Mouse (Mus musculus) liver, embryonic 15.5 days (tissue): ENCODE data around the gene Slc37a1. TPM values are rescaled to one million over a fixed set of nuclear protein-coding genes. Genes with fewer than 3 reads are reported as not detected.

Experiments used
- ATAC-seq: fragments of 200-750 bp; cut with Nextera tagmentation; 2 replicates; pipeline ENCODE4 v1.8.0; 2017; ENCODE audit warnings: moderate number of reproducible peaks, mild to moderate bottlenecking, moderate library complexity; ENCODE audit not compliant: insufficient read depth
- H3K27ac ChIP-seq: fragments of 300-500 bp; sonication (generic); replicated peaks from 2 replicates; pipeline ENCODE4 v1.5.1; 2015; ENCODE audit warnings: mild to moderate bottlenecking, inconsistent platforms
- H3K27me3 ChIP-seq: fragments of 300-500 bp; sonication (generic); 2 replicates; pipeline ENCODE4 v1.6.1; 2015; ENCODE audit warnings: mild to moderate bottlenecking, inconsistent platforms
- H3K36me3 ChIP-seq: fragments of 300-500 bp; sonication (generic); replicated peaks from 2 replicates; pipeline ENCODE4 v1.6.1; 2015; ENCODE audit warnings: moderate library complexity, mild to moderate bottlenecking, inconsistent platforms
- H3K4me1 ChIP-seq: fragments of 300-500 bp; sonication (generic); replicated peaks from 2 replicates; pipeline ENCODE4 v1.6.1; 2015; ENCODE audit warnings: inconsistent platforms
- H3K4me2 ChIP-seq: fragments of 300-500 bp; sonication (generic); 2 replicates; pipeline ENCODE4 v1.6.1; 2015; ENCODE audit warnings: moderate library complexity, mild to moderate bottlenecking, inconsistent platforms
- H3K4me3 ChIP-seq: fragments of 300-500 bp; sonication (generic); replicated peaks from 2 replicates; pipeline ENCODE4 v1.5.1; 2015; ENCODE audit warnings: mild to moderate bottlenecking, inconsistent platforms
- H3K9ac ChIP-seq: fragments of 300-500 bp; sonication (generic); 2 replicates; pipeline ENCODE4 v1.6.1; 2015; ENCODE audit warnings: moderate library complexity, mild to moderate bottlenecking, inconsistent platforms
- H3K9me3 ChIP-seq: fragments of 300-500 bp; sonication (generic); replicated peaks from 2 replicates; pipeline ENCODE4 v1.6.1; 2016; ENCODE audit warnings: inconsistent platforms
- WGBS: fragments of 180-500 bp; shearing (Covaris S2); methylation state at CpG from one replicate; pipeline ENCODE4 v1.1.7; 2015; ENCODE audit warnings: mixed read lengths; ENCODE audit not compliant: insufficient replicate concordance; 5-methylcytosine and 5-hydroxymethylcytosine counted together
- polyA plus RNA-seq: library from polyadenylated mRNA; unstranded; fragments of >200 nt; fragmentation: Nextera tagmentation; extraction: Ambion mirVana; gene quantifications from 2 replicates; pipeline ENCODE4 v1.2.1, GENCODE M21; 2015

Slc37a1 gene
- polyA plus RNA-seq, 1 experiment from 2014 or later, result 2.9 TPM

- Histone ChIP-seq H3K27ac (no peak overlapping the region), H3K36me3 (no peaks in the 10 kb centered on the region), H3K4me3 (no peak overlapping the region), H3K4me2 (no peak overlapping the region), H3K27me3 (peaks cover 9% of the 10 kb centered on the region; the same call in 1 of the 2 replicates), H3K9ac (no peak overlapping the region), H3K4me1 (peaks cover 16% of the 10 kb centered on the region; the same call in 1 of the 2 replicates), H3K9me3 (no peaks in the 10 kb centered on the region)
- WGBS, result 65% methylated on average over 4 of the region's 4 CpGs
- ATAC-seq, result no peak
Observed at GRCm38 (mm10) chr17:31277931-31278330, 8.7 kb upstream of the Slc37a1 start.

GRCm38 (mm10) chr17:31279541-31279940 lies 7.1 kb upstream of the Slc37a1 start:
- WGBS, result 40% methylated on average over 9 of the region's 9 CpGs
- H3K36me3 ChIP-seq, result no peaks in the 10 kb centered on the region
- H3K4me3 ChIP-seq, result no peak overlapping the region
- no peaks in the 10 kb centered on the region for H3K9me3 ChIP-seq
- no peak overlapping the region for H3K9ac ChIP-seq
- H3K4me1 ChIP-seq, result peaks cover 16% of the 10 kb centered on the region; the same call in 1 of the 2 replicates
- H3K27ac ChIP-seq, result no peak overlapping the region
- no peak overlapping the region for H3K4me2 ChIP-seq
- H3K27me3 ChIP-seq, result peaks cover 9% of the 10 kb centered on the region; the same call in 1 of the 2 replicates
- ATAC-seq, result no peak

- H3K4me1 ChIP-seq, result peaks cover 16% of the 10 kb centered on the region; the same call in 1 of the 2 replicates
- H3K27me3 ChIP-seq, result peaks cover 9% of the 10 kb centered on the region; the same call in 1 of the 2 replicates
- no peak for ATAC-seq
- WGBS, result 11% methylated on average over 6 of the region's 6 CpGs
- H3K4me2 ChIP-seq, result no peak overlapping the region
- no peaks in the 10 kb centered on the region for H3K9me3 ChIP-seq
- H3K4me3 ChIP-seq, result no peak overlapping the region
- H3K27ac ChIP-seq, result no peak overlapping the region
- no peaks in the 10 kb centered on the region for H3K36me3 ChIP-seq
- no peak overlapping the region for H3K9ac ChIP-seq
Observed at GRCm38 (mm10) chr17:31280269-31280668, 6.3 kb upstream of the Slc37a1 start.

GRCm38 (mm10) chr17:31281830-31282686 lies 4.5 kb upstream of the Slc37a1 start:
- no peaks in the 10 kb centered on the region for H3K9me3 ChIP-seq
- H3K4me1 ChIP-seq, result peaks cover 14% of the 10 kb centered on the region; the same call in 1 of the 2 replicates
- no peak overlapping the region for H3K4me2 ChIP-seq
- no peaks in the 10 kb centered on the region for H3K36me3 ChIP-seq
- no peak overlapping the region for H3K9ac ChIP-seq
- WGBS, result 45% methylated on average over 19 of the region's 19 CpGs
- H3K27ac ChIP-seq, result no peak overlapping the region
- H3K4me3 ChIP-seq, result no peak overlapping the region
- no peaks in the 10 kb centered on the region for H3K27me3 ChIP-seq
- ATAC-seq, result no peak

GRCm38 (mm10) chr17:31282687-31283053 lies 3.9 kb upstream of the Slc37a1 start:
- H3K36me3 ChIP-seq, result no peaks in the 10 kb centered on the region
- H3K27ac ChIP-seq, result no peak overlapping the region
- H3K4me3 ChIP-seq, result no peak overlapping the region
- H3K4me2 ChIP-seq, result no peak overlapping the region
- WGBS, result 36% methylated on average over 7 of the region's 7 CpGs
- no peaks in the 10 kb centered on the region for H3K27me3 ChIP-seq
- H3K9me3 ChIP-seq, result no peaks in the 10 kb centered on the region
- H3K9ac ChIP-seq, result no peak overlapping the region
- 0 out of 2 replicates have a peak, but pooled peaks cover 8% of the 10 kb centered on the region for H3K4me1 ChIP-seq
- ATAC-seq, result no peak

GRCm38 (mm10) chr17:31285867-31286266 lies 725 bp upstream of the Slc37a1 start:
- 52% methylated on average over 2 of the region's 2 CpGs for WGBS

GRCm38 (mm10) chr17:31287216-31287615 lies 624 bp downstream of the Slc37a1 start:
- H3K27me3 ChIP-seq, result no peaks in the 10 kb centered on the region
- 0 out of 2 replicates have a peak, but pooled peaks cover 4% of the 10 kb centered on the region for H3K4me1 ChIP-seq
- no peak overlapping the region for H3K9ac ChIP-seq
- ATAC-seq, result no peak
- WGBS, result 60% methylated on average over 3 of the region's 3 CpGs
- H3K27ac ChIP-seq, result no peak overlapping the region
- H3K9me3 ChIP-seq, result no peaks in the 10 kb centered on the region
- H3K36me3 ChIP-seq, result no peaks in the 10 kb centered on the region
- H3K4me3 ChIP-seq, result no peak overlapping the region
- no peak overlapping the region for H3K4me2 ChIP-seq

More at GRCm38 (mm10) chr17:31285867-31286266, 725 bp upstream of the Slc37a1 start:
- Histone ChIP-seq H3K9me3 (no peaks in the 10 kb centered on the region), H3K4me2 (no peak overlapping the region), H3K4me1 (0 out of 2 replicates have a peak, but pooled peaks cover 4% of the 10 kb centered on the region), H3K36me3 (no peaks in the 10 kb centered on the region), H3K27me3 (no peaks in the 10 kb centered on the region), H3K4me3 (no peak overlapping the region), H3K27ac (no peak overlapping the region), H3K9ac (no peak overlapping the region)
- no peak for ATAC-seq

- no peak overlapping the region for H3K4me3 ChIP-seq
- no peaks in the 10 kb centered on the region for H3K9me3 ChIP-seq
- H3K27ac ChIP-seq, result no peak overlapping the region
- WGBS, result 31% methylated on average over 7 of the region's 7 CpGs
- H3K9ac ChIP-seq, result no peak overlapping the region
- ATAC-seq, result no peak
- no peaks in the 10 kb centered on the region for H3K36me3 ChIP-seq
- H3K4me1 ChIP-seq, result 0 out of 2 replicates have a peak, but pooled peaks cover 4% of the 10 kb centered on the region
- H3K27me3 ChIP-seq, result no peaks in the 10 kb centered on the region
- no peak overlapping the region for H3K4me2 ChIP-seq
Observed at GRCm38 (mm10) chr17:31288999-31289726, 2.6 kb downstream of the Slc37a1 start.

- H3K4me1 ChIP-seq, result peaks cover 12% of the 10 kb centered on the region
- no peak overlapping the region for H3K9ac ChIP-seq
- H3K9me3 ChIP-seq, result no peaks in the 10 kb centered on the region
- no peak for ATAC-seq
- H3K36me3 ChIP-seq, result no peaks in the 10 kb centered on the region
- no peak overlapping the region for H3K4me2 ChIP-seq
- no peak overlapping the region for H3K27ac ChIP-seq
- H3K27me3 ChIP-seq, result no peaks in the 10 kb centered on the region; the same call in 1 of the 2 replicates
- H3K4me3 ChIP-seq, result no peak overlapping the region
Observed at GRCm38 (mm10) chr17:31290311-31290710, 3.7 kb downstream of the Slc37a1 start.

GRCm38 (mm10) chr17:31290859-31291258 lies 4.3 kb downstream of the Slc37a1 start:
- H3K4me3 ChIP-seq, result no peak overlapping the region
- ATAC-seq, result no peak
- no peak overlapping the region for H3K9ac ChIP-seq
- peaks cover 4% of the 10 kb centered on the region; the same call in 1 of the 2 replicates for H3K27me3 ChIP-seq
- WGBS, result 26% methylated on average over 6 of the region's 6 CpGs
- H3K4me2 ChIP-seq, result no peak overlapping the region
- no peaks in the 10 kb centered on the region for H3K36me3 ChIP-seq
- peak overlapping the region; percentile 6; the same call in 1 of the 2 replicates for H3K27ac ChIP-seq
- peaks cover 16% of the 10 kb centered on the region for H3K4me1 ChIP-seq
- H3K9me3 ChIP-seq, result no peaks in the 10 kb centered on the region
